Mouse (Mus musculus) brain, embryonic 14.5 days (tissue): ENCODE results near the gene Ccr9.

Experiments used
- CTCF ChIP-seq: fragments of 200-500 bp; IDR thresholded peaks from 2 replicates; pipeline ENCODE4 v1.5.1; 2012; ENCODE audit warnings: inconsistent platforms, mild to moderate bottlenecking, moderate library complexity, borderline replicate concordance; ENCODE audit not compliant: insufficient read depth, insufficient read length; ENCODE audit errors: extremely low read depth
- POLR2A ChIP-seq: fragments of 200-500 bp; IDR thresholded peaks from 2 replicates; pipeline ENCODE4 v1.6.1; 2012; ENCODE audit warnings: mild to moderate bottlenecking, inconsistent platforms, borderline replicate concordance; ENCODE audit not compliant: poor library complexity, insufficient read depth, insufficient read length, severe bottlenecking; ENCODE audit errors: extremely low read depth

- TF ChIP-seq CTCF, result no peak
- TF ChIP-seq POLR2A, result no peak
Measured at GRCm38 (mm10) chr9:123762886-123763285, 84.6 kb downstream of the Ccr9 start.
